In the genomic region with DNA sequence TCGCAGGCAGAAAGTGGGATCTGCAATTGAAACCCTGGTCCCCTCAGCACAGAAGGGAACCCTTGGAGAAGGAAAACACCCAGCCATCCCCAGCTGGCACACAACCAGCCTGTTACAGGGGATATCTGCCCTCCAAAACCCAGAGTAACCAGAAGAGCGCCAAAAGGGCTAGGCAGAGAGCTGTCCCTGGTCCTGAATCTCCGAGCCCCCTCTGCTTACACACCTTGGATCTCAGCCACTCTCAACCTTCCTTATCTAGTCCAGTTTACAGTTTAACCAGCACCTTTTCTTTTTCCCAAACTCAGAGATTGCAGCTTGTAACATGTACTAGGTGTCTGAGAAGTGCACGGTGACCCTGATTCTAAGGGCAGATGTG, we compare ENCODE assay signal across 8 mouse cellular contexts.
A peak's percentile ranks its signal among the peaks of the same experiment; 100 is the strongest.
DNase-seq lines count a peak whose midpoint lies in the region; ATAC-seq and TF ChIP-seq lines count a peak whose summit lies in the region.

No protein-coding gene starts in this region.

- no peak for ATAC-seq in CD4-positive, CD25-positive, alpha-beta regulatory T cell, adult 4 months
- ATAC-seq in embryonic facial prominence, embryonic 14.5 days (ENCODE audit: low read depth): no peak

- H3K9me3 ChIP-seq in embryonic facial prominence, embryonic 14.5 days (ENCODE audit: control insufficient read depth, low read length): no peaks in the 10 kb centered on the region

- no peak overlapping the region for H3K4me3 ChIP-seq in lung, adult 2 months (replicated peaks; ENCODE audit: extremely low read depth, low read depth, low read length)
- H3K4me3 ChIP-seq in embryonic facial prominence, embryonic 14.5 days (ENCODE audit: low read depth, low read length): no peak overlapping the region

- 18% methylated on average over 4 of the region's 4 CpGs for WGBS in lung, adult 2 months
- 22% methylated on average over 4 of the region's 4 CpGs for WGBS in embryonic facial prominence, embryonic 14.5 days

- no peak overlapping the region for H3K27ac ChIP-seq in embryonic facial prominence, embryonic 14.5 days (replicated peaks; ENCODE audit: low read depth, low read length)

- no peak for TF ChIP-seq POLR2A in lung, adult 2 months (IDR thresholded peaks at IDR 0.05; ENCODE audit: borderline replicate concordance, extremely low read depth, low read depth, low read length)

- H3K9ac ChIP-seq in embryonic facial prominence, embryonic 14.5 days (ENCODE audit: low read depth, low read length): no peak overlapping the region

- H3K4me1 ChIP-seq in lung, adult 2 months (ENCODE audit: control insufficient read depth, insufficient read depth, low read length): no peaks in the 10 kb centered on the region
- no peaks in the 10 kb centered on the region for H3K4me1 ChIP-seq in embryonic facial prominence, embryonic 14.5 days (ENCODE audit: control insufficient read depth, insufficient read depth, low read length)

- peak; percentile 19 for DNase-seq in CD4-positive, CD25-positive, alpha-beta regulatory T cell, adult 2 months (ENCODE audit: low read depth, low spot score)
- peak; percentile 46 for DNase-seq in lung, postnatal 10 days
- no peak for DNase-seq in lung, adult 2 months
- DNase-seq in embryonic facial prominence, embryonic 14.5 days (ENCODE audit: low spot score): peak; percentile 84
- peak; percentile 74 for DNase-seq in retina, postnatal 1 day
- no peak for DNase-seq in urinary bladder, postnatal 36 days (ENCODE audit: low spot score in 2 of 2)
- no peak for DNase-seq in urinary bladder, postnatal 4 days (ENCODE audit: low spot score in 2 of 2)

- H3K27me3 ChIP-seq in embryonic facial prominence, embryonic 14.5 days (replicated peaks; ENCODE audit: control insufficient read depth, insufficient read depth, low read length): peaks cover 38% of the 10 kb centered on the region

- no peak overlapping the region for H3K4me2 ChIP-seq in embryonic facial prominence, embryonic 14.5 days (ENCODE audit: low read depth, low read length)

- TF ChIP-seq CTCF in lung, adult 2 months (IDR thresholded peaks at IDR 0.05; ENCODE audit: insufficient read depth, low read length): no peak

- H3K36me3 ChIP-seq in embryonic facial prominence, embryonic 14.5 days (ENCODE audit: control insufficient read depth, insufficient read depth, low read length): no peaks in the 10 kb centered on the region

Comparison
In these comparisons a context has a peak if more than half of its experiments do, and no peak if none do; other contexts are left out.
1. DNase-seq: peak in CD4-positive, CD25-positive, alpha-beta regulatory T cell, adult 2 months (single experiment), lung, postnatal 10 days (single experiment), embryonic facial prominence, embryonic 14.5 days (single experiment) and retina, postnatal 1 day (single experiment); none in lung, adult 2 months (single experiment), urinary bladder, postnatal 36 days (0 of 2) and urinary bladder, postnatal 4 days (0 of 2).